Mouse (Mus musculus): ENCODE results near the gene Fbxo48. TPM values are rescaled to one million over a fixed set of nuclear protein-coding genes. Genes with fewer than 3 reads are reported as not detected.
A peak's percentile ranks its signal among the peaks of the same experiment; 100 is the strongest.

The Fbxo48 gene
- total RNA-seq (2021) = under 1 TPM; 0.09 to 0.39 TPM
- long read RNA-seq, experiment 1 = 0 reads
- long read RNA-seq, experiment 2 = 0 reads

DNA sequence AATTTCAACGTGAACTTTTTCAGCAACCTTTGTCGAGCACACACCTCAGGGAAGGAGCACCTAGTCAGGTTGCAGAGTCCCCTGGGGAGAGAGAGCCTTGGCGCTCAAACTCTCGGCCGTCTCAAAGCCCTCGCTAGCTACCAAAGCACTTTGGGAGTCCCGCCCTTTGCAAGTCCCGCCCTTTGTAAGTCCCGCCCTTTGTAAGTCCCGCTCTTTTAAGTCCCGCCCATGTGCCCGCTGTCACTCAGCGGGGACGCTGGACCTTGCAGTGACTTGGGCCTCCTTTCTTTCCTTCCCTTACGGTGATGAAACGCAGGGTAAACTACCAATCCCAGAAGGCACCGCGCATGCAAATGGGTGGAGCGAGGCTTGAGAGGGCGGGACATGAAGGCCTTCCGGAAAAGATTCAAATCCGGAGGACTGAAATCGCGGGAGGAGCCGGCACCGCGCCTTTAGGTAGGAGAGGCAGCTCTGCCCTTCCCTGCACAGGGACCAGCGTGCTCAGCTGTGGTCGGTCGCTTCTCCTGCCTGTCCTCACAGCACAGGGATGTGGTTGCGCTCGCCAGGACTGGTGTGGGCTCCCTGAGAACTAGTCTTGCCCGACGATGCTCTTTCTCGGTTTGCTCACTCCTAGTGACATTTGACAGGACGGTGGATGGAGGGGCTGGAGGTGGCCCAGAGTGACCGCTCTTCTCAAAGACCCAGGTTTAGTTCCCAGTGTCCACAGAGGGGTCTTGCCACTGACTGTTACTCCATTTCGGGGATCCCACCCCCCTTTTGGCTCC, at the start of gene Fbxo48:
TSS of gene Fbxo48 (plus strand) at position 400 of the 785 bp plus-strand sequence.
- DNase-seq (ENCODE audit: low spot score) = peak; percentile 98

GRCm38 (mm10) chr11:16904302-16905011, 46.7 kb upstream of the Fbxo48 start:
- no peak for DNase-seq (ENCODE audit: low spot score)

DNA sequence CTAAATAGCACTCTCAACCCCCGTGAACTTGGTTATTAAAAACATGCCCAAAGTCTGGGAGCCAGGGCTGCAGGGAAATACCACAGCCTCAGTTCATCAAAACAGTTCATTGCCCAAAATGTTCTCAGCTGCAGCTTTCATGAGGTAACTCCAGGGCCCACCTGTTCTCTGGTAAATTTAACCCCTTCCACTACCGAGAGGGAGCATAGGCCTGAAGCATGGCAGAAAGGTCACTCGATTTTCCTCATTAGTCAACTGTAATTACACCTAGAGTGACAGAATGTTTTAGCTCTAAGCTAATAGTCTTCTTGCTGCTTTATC, 46.2 kb upstream of the Fbxo48 start:
- no peak for DNase-seq (ENCODE audit: low spot score)

GRCm38 (mm10) chr11:16906530-16906929, 44.6 kb upstream of the Fbxo48 start:
- no peak for DNase-seq (ENCODE audit: low spot score)

- DNase-seq (ENCODE audit: low spot score) = no peak
Observed at GRCm38 (mm10) chr11:16907517-16908129, 43.6 kb upstream of the Fbxo48 start.

DNA sequence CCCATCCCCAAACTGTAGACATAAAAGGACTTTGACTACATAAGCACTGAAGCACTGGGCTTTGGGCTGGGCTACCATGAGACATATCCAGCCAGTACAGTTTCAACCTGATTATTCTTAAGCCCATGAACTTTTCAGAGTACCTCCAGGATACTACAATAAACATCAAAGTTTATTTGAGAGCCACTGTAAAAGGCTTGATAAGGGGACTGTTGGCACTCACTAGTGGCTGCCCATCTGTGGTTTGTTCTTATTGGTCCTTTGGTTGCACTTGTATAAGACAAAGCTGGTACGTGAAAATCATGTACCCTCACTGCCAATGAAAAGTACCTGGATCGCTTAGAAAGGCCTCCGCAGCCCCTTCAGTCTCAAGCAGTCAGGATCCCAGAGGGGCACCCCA, 36.4 kb upstream of the Fbxo48 start:
- no peak for DNase-seq (ENCODE audit: low spot score)

GRCm38 (mm10) chr11:16915850-16916249, 35.3 kb upstream of the Fbxo48 start:
- no peak for DNase-seq (ENCODE audit: low spot score)

- no peak for DNase-seq (ENCODE audit: low spot score)
Observed at GRCm38 (mm10) chr11:16917512-16917911, 33.7 kb upstream of the Fbxo48 start.

DNA sequence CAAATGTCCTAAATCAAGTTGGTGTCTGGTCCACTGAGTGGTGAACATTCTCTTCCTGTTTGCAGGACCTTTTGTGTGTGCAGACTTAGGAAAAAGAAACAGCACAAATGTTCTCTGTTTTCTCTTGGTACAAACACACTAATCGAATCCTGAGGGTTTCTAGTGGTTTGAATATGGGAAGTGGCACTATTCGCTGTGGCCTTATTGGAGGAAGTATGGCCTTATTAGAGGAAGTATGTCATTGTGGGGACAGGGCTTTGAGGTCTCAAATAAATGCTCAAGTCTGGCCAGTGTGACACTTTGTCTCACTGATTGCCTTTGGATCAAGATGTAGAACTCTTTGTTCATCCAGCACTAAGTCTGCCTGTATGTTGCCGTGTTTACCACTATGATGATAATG, 19.0 kb upstream of the Fbxo48 start:
- DNase-seq (ENCODE audit: low spot score) = no peak

- DNase-seq (ENCODE audit: low spot score) = peak; percentile 64
Observed at GRCm38 (mm10) chr11:16935577-16936236, 15.5 kb upstream of the Fbxo48 start.

DNA sequence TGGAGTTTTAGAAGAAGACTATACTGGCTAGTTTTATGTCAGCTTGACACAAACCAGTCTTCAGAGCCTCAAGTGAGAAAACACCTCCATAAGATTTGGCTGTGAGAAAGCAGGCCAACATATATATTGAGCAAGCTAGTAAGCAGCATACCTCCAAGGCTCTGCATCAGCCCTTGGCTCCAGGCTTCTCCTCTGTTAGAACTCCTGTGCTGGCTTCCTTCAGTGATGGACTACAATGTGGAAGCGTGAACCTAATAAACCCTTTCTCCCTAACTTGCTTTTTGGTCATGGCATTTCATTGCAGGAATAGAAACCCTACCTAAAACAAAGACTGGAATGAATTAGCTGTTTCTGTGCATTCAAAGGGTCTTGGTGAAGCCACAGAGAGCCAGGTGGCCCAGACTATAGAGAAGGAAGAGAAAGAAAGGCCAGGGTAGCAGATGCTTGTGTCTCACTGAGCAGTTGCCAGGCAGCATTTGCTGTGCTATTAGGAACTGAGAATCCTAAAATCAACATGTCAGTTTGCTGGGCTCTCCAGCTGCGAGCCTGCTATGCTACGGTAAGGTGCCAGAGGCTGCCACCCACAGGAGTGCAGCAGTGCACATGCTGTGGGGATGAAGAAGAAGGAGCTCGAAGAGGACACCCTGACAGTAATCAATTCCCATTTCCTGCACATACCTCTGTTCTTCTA, 9.9 kb upstream of the Fbxo48 start:
- DNase-seq (ENCODE audit: low spot score) = no peak

- DNase-seq (ENCODE audit: low spot score) = no peak
Observed at GRCm38 (mm10) chr11:16941973-16942452, 9.2 kb upstream of the Fbxo48 start.

- DNase-seq (ENCODE audit: low spot score) = no peak
Observed at GRCm38 (mm10) chr11:16943016-16943415, 8.2 kb upstream of the Fbxo48 start.

DNA sequence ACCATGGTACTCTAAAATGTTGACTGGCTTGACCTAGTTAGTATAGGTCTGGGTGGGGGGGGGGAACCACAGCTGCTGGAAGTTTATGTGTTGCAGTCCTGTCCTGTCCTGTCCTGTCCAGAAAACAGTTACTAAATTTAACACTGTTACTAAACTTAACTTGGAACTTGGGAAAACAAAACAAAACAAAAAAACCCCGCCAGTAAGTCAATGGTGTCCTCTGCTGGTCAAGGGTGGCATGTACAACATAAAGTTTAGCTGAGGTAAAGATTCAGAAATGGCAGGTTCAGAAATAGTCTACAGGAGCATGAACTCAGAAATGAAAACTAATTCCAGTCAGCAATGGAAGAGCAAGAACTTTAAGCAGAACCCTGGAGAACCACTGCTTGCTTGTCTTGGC, 2.4 kb upstream of the Fbxo48 start:
- peak; percentile 83 for DNase-seq (ENCODE audit: low spot score)

DNA sequence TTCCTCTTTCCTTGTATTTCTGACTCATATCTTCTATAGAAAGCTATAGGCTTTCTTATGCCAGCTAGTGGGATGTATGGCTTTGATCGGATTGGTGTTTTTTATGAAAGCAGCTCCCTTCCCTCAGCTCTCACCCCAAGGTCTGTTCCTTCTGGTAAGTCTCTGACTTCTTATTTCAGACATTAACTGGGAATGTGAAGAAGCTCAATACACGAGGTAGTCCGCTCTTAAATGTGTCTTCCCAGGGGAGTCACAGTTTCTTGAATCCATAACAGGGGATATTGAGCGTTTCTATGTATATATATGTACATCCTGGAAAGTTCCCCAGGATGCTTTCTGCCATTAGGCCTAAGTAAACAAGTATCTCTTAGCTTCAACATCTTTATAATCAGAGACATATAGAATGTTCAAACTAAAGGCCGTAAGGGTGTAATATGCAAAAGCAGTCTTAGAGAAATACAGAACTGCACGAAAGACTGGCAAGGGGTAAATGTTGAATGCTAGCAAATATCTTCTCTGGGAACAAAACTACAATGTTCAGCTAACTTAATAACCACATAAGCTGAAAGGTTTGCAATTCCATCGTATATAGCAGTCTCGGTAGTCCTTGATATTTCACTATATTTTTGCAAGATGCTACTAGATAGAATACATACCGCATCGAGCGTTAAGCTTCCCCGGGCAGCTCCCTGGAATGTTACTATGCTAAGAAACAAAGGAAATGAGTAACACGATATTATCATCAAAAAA, 774 bp upstream of the Fbxo48 start:
- DNase-seq (ENCODE audit: low spot score) = no peak

DNA sequence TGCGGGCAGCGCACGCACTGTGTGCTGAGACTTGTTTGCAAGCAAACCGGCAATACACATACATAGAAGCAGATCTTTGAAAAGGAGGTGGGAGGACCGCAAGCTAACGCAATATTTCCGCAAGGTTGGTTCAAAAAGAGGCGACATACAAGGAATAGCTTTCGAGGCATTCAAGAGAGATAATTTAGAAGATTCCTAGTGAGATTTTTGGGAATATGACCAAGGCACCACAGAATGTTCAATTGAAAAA, 511 bp downstream of the Fbxo48 start:
- DNase-seq (ENCODE audit: low spot score) = no peak

GRCm38 (mm10) chr11:16956115-16956862, 5.1 kb downstream of the Fbxo48 start:
- no peak for DNase-seq (ENCODE audit: low spot score)

- DNase-seq (ENCODE audit: low spot score) = no peak
Observed at GRCm38 (mm10) chr11:16957030-16957429, 5.9 kb downstream of the Fbxo48 start.

DNA sequence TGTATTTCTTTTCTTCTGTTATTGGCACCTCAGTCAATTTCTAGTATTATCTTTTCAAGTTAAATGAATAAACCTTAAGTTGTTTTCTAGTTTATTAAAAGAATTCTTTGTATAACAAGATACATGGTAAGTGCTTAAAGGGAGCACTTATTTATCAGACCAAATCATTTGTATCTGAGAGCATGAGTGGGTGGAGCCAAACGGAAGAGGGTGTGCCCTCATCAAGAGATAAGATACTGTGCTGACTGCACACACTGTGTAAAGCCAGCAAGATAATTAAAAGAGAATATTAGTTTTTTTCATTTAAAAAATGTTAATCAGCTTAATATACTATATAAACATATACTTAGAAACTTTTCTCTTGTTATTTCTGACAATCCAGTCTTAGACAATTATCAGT, 7.3 kb downstream of the Fbxo48 start:
- DNase-seq (ENCODE audit: low spot score) = no peak

GRCm38 (mm10) chr11:16967806-16968205, 16.6 kb downstream of the Fbxo48 start:
- peak; percentile 42 for DNase-seq (ENCODE audit: low spot score)
